Mouse (Mus musculus): ENCODE results near the gene 2310022B05Rik.

The 2310022B05Rik gene

GRCm38 (mm10) chr8:124604066-124604465, 59.1 kb downstream of the 2310022B05Rik start:
- no peak for DNase-seq

GRCm38 (mm10) chr8:124589393-124589792, 73.8 kb downstream of the 2310022B05Rik start:
- no peak for DNase-seq

- no peak for DNase-seq
Measured at GRCm38 (mm10) chr8:124586556-124586955, 76.6 kb downstream of the 2310022B05Rik start.

All from lung, adult 18-20 months (tissue).